Mouse (Mus musculus) heart, adult 2 months (tissue): ENCODE measurements around the gene Soat2.

Experiments used
- CTCF ChIP-seq: fragments of 200-600 bp; IDR thresholded peaks from 2 replicates; pipeline ENCODE4 v1.8.1; 2022; ENCODE audit warnings: antibody characterized with exemption, mild to moderate bottlenecking, moderate library complexity
- POLR2A ChIP-seq: fragments of 200-500 bp; IDR thresholded peaks from 2 replicates; pipeline ENCODE4 v1.6.1; 2011; ENCODE audit warnings: mild to moderate bottlenecking, low read depth, low read length, control low read depth; ENCODE audit not compliant: insufficient read depth

GRCm38 (mm10) chr15:102119831-102120170 lies 30.5 kb upstream of the Soat2 start:
- TF ChIP-seq CTCF (no peak), POLR2A (no peak)
